Mouse (Mus musculus) stomach, adult 2 months (tissue): ENCODE data around the gene Nrip1. TPM values are rescaled to one million over a fixed set of nuclear protein-coding genes. Genes with fewer than 3 reads are reported as not detected.

Experiments
- polyA plus RNA-seq: library from polyadenylated mRNA; depleted of rRNA; stranded (reverse); fragments of >200 nt; gene quantifications from 2 replicates; pipeline ENCODE4 v1.2.3, GENCODE M21; 2012; rRNA removed

Gene Nrip1
- 0.56 and 1.3 TPM in 2 replicates for polyA plus RNA-seq

DNA sequence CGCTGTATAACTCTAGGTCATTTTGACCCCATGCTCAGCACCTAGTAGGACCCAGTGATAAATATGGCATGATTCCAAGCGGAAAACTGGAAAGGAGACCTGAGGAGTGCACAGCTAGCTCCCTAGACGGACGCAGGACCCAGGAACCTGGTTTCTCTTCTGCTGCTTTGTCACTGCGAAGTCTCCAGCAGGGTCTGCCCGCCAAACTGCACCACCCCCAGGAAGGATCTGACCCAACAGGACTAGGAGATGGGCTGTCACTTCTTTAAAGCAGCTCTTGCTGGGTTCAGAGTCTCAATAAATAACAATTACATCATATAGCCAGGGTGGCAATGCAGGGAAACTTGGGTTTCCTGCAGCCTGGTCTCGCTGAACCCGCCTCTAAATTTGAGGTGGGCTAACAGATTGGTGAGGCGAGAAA, at the start of gene Nrip1:
Gene Nrip1, minus strand, starts transcription at position 157 of the 421 bp plus-strand sequence.

